Mouse (Mus musculus): ENCODE measurements at regions not wholly inside any gene's neighbourhood (a gene's known extent, or its start where the extent isn't known, plus 50 kb on each side); places are given as distances from the start of the nearest gene placed in this dataset.

GRCm38 (mm10) chr12:16052998-16053397 is 236.3 kb upstream of the Trib2 start:
- DNase-seq: no peak

DNA sequence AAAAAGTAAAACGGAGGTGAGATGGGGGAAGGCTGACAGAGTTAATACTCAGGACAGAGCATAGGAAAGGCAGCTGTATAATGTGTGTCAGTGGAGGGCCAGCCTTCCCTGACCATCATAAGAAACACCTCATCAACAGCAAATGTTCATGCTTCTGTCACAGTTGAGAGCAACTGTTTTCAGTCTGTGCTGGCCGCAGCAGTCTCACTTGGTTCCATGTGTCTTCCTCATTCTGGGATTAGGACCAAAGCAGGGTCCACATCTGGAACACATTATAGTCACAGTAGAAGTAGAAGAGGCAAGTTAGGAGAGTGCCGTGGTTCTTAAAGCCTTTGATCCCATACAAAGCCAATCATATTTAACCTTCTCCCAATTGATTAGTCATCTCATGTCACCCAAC is 235.6 kb upstream of the Trib2 start:
- DNase-seq: no peak

- DNase-seq: no peak
Observed at GRCm38 (mm10) chr12:16051439-16051838, 234.7 kb upstream of the Trib2 start.

DNA sequence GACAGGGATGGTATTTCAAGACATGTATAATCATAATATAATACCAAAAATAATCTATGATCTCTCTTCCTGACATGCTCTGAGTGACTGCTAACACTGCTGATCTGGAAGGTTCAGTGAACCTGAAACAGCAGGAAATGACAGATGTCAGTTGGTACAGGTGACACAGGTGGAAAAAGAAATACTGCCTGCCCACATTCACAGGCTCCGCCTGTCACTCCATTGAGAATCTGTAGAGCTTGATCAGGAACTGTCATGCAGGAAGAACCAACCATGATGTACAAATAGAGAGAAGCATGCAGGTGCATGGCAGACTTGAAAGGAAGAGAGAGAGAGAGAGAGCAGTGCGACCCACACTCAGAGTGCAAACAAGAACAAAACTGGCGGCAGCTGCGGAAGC is 232.8 kb upstream of the Trib2 start:
- no peak for DNase-seq

- peak; percentile 29 for DNase-seq
Observed at GRCm38 (mm10) chr12:16046643-16047042, 229.9 kb upstream of the Trib2 start.

- no peak for DNase-seq
Observed at GRCm38 (mm10) chr12:16045791-16046494, 229.2 kb upstream of the Trib2 start.

DNA sequence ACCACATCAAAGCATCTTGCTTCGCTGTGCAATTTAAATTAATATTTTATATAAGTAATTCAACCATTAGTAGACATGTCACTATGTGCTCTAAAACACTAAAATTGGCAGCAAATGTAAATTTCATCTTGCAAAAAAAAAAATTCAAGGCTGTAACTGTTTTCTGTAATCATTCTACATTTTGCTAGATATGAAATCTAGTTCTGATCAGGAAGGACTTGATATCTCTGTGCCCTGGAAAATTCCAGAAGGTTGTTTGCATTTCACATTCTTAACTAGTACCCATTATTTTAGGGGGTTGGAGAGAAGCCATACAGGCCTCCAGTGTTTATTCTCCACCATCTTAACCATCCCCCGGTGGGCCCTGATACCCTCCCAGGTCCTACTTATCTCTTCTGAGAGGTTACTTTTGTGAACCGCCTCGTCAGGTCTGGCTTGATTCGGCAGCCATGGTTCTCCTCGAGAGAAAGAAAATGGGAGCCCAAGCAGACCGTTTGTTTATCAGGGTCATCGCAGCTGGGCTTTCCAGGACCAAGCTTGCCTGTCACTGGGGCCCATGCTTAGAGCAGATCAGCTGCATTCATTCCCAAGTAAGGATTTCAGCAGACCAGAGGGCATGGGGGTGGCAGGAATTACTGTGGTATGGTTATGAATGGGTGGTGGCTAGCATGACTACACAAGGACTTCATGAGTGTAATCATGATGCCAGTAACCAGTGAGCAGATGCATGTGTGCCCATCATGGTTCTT is 226.9 kb upstream of the Trib2 start:
- peak; percentile 25 for DNase-seq

GRCm38 (mm10) chr12:16042362-16042761 is 225.6 kb upstream of the Trib2 start:
- DNase-seq: no peak

DNA sequence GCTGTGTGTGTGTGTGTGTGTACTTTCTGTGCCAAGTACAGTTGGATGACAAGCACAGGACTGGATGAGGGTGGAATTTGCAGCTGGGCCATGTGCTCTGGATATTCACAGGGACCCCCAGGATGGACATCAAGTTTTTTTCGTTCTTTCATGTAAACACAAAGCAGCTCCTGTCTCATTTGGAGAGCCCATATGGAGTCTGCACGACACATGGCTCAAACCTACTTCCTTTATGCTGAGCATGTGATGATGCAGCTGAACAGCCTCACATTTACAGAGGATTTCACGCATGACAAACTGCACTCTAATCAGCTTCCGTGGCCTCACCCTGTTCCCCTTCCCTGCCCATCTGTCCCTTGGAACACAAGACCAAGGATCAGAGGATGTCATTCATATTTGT is 224.4 kb upstream of the Trib2 start:
- no peak for DNase-seq

- DNase-seq: no peak
Observed at GRCm38 (mm10) chr12:16035551-16035950, 218.8 kb upstream of the Trib2 start.

DNA sequence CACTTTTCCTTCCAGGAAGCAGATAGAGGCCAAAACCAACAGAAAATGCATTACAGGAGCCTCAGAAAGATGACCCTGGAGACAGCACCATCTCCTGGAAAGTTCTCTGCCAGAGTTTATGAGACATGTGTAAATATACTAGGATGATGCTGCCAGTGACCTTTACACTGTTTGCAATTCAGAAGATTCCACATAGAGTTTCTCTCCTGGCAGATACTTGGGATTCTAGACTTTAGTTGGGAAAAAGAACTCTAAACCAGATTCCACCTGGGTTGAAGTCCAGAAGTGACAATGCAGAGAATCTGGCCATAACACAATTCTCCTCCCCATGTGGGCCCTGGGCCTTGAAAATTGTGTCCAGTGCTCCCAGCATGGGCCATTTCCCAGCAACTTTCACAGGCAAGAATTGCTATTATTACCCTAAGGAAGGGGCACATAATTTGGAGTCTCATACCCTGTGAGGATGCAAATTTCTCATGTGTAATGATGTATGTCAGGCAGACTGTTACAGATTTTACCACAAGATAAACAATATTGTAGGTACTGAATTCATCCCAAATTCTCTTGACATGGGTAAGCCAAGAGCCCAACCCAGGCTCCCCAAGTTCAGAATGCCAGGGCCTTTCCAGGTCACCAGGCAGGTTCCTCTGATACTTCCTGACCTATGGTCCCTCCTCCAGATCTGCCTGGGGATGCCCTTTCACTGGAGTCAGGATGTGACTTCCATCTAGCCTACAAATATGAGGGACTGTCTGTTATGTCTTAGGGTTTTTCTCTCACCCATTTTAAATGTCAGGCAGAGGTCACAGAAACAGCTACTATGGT is 218.2 kb upstream of the Trib2 start:
- DNase-seq: no peak

GRCm38 (mm10) chr12:16026654-16027053 is 209.9 kb upstream of the Trib2 start:
- DNase-seq: no peak

DNA sequence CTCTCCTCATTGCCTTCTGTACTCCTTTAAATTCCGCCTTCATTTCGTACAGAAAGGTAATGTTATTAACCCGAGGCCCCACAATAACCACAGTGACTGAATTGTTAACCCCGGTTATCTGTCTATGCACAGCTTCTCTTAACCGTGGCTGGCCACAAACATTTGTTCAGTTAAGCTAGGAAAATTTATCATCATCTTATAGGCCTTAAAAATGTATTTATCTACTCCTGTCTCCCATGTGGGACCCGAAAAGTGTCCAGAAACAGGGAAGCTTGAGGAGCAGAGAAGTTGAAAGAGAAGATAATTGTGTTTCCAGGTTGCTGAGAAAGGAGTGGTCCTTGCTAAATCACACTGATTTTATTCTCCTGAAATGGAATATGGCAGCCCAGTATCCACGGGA is 206.6 kb upstream of the Trib2 start:
- no peak for DNase-seq

- peak; percentile 32 for DNase-seq
Observed at GRCm38 (mm10) chr12:16021202-16021821, 204.6 kb upstream of the Trib2 start.

GRCm38 (mm10) chr12:16018237-16018636 is 201.5 kb upstream of the Trib2 start:
- DNase-seq: no peak

DNA sequence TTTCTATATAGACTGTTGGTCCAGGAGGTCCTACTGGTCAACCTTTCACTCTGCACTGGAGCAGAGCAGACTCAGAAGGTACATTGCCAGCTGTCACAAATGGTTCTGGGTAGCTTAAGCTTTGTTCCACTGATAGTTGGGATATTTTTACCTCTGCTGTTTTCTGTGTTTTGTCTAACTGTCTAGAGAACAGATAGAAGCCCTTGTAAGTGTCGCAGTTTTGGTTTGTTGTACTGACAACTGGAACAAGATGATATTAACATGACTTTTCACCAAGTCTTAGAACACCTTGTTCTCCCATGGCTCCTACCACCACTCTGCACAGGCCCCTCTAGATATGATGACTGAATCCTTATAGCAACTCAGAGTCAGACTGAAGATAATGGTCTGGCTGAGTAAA is 199.9 kb upstream of the Trib2 start:
- DNase-seq: no peak

DNA sequence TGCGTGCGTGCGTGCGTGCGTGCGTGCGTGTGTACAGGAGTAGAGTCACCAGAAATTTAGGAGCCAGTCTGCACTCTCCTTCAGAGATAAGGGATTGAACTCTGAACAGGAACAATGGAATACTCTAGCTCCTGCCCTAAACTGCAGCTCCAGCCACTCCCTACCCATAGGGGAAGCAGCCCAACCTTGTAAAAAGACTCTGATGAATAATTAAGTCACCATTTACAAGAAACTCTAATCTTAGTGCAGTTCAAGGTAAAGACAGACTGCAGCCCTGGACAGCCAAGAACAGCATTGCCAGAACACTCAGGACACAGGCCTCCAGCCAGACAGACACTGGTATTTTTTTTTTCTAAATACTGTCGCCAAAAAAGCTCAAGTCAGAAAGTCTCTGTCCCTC is 198.9 kb upstream of the Trib2 start:
- DNase-seq: no peak

DNA sequence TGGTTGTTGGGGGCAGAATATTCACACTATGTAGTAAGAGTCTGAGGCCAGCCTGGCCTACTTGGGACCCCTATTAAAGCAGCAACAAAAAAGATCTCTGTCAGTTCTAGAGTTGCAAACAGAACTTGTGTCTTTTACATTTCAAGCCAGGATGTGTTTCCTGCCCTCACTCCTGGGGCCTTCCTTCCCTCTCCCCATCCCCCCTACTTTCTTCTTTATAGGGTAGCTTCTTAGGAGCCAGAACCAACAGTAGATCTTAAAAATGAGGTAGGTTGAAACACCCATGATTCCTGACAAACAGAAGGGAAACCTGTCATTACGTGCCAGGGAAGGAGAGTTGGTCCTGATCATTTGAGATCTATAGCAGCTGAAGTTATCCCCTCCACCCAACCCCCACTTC is 198.0 kb upstream of the Trib2 start:
- DNase-seq: no peak

- no peak for DNase-seq
Observed at GRCm38 (mm10) chr12:16013861-16014630, 197.3 kb upstream of the Trib2 start.

DNA sequence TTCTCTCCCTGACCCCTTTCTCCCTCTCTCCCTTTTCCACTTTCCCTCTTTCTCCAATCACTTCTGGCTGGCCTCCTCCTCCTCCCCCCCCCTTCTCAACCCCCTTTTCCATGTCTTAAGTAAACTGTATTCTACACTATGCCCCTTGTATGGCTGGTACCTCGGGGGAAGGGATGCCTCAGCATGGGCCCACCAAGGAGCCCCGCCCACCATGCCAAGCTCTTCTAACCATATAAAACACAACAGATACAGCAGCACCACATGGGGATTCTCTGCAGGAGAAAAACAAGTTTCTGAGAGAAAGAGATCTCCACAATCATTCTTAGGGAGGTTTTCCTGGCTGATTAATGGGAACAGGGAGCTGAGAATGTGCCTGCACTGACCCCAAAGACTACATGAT is 196.6 kb upstream of the Trib2 start:
- no peak for DNase-seq

- DNase-seq: no peak
Observed at GRCm38 (mm10) chr12:16012081-16012480, 195.4 kb upstream of the Trib2 start.
